Mouse (Mus musculus) cerebellum, adult 11 months (tissue): ENCODE data around the gene Flnc.

Experiments
- DNase-seq: peaks from one replicate; pipeline ENCODE4 v3.0.0; 2022

Flnc gene

GRCm38 (mm10) chr6:29432676-29433037, 399 bp upstream of the Flnc start:
- DNase-seq, result no peak

- no peak for DNase-seq
These were observed 1.0 kb downstream of the Flnc start for GRCm38 (mm10) chr6:29433804-29434795.

- DNase-seq, result no peak
These were observed 2.0 kb downstream of the Flnc start for GRCm38 (mm10) chr6:29434911-29435691.

GRCm38 (mm10) chr6:29435940-29436451, 2.9 kb downstream of the Flnc start:
- no peak for DNase-seq

GRCm38 (mm10) chr6:29436461-29436934, 3.4 kb downstream of the Flnc start:
- DNase-seq, result no peak

GRCm38 (mm10) chr6:29439251-29439650, 6.2 kb downstream of the Flnc start:
- DNase-seq, result no peak

- no peak for DNase-seq
These were observed 6.7 kb downstream of the Flnc start for GRCm38 (mm10) chr6:29439789-29440188.

GRCm38 (mm10) chr6:29444773-29445172, 11.7 kb downstream of the Flnc start:
- DNase-seq, result no peak

- DNase-seq, result no peak
These were observed 12.3 kb downstream of the Flnc start for GRCm38 (mm10) chr6:29445354-29445753.

GRCm38 (mm10) chr6:29449858-29450257, 16.8 kb downstream of the Flnc start:
- no peak for DNase-seq

- DNase-seq, result no peak
These were observed 17.6 kb downstream of the Flnc start for GRCm38 (mm10) chr6:29450667-29451066.

- no peak for DNase-seq
These were observed 28.4 kb downstream of the Flnc start for GRCm38 (mm10) chr6:29461502-29461901.

GRCm38 (mm10) chr6:29463388-29463787, 30.3 kb downstream of the Flnc start:
- DNase-seq, result no peak

- DNase-seq, result peak; percentile 91
These were observed 34.7 kb downstream of the Flnc start, which contains the start of gene Atp6v1f for GRCm38 (mm10) chr6:29467583-29468354. Gene Atp6v1f (plus strand): TSS chr6:29467718.

- DNase-seq, result no peak
These were observed 35.8 kb downstream of the Flnc start for GRCm38 (mm10) chr6:29468851-29469250.

GRCm38 (mm10) chr6:29471137-29471536, 38.1 kb downstream of the Flnc start, which contains the start of gene Atp6v1fnb:
Gene Atp6v1fnb (plus strand): TSS chr6:29471437.
- no peak for DNase-seq

GRCm38 (mm10) chr6:29473941-29474691, 41.1 kb downstream of the Flnc start:
- peak; percentile 40 for DNase-seq

GRCm38 (mm10) chr6:29474736-29475135, 41.7 kb downstream of the Flnc start:
- DNase-seq, result no peak

- DNase-seq, result no peak
These were observed 49.6 kb downstream of the Flnc start for GRCm38 (mm10) chr6:29482691-29483090.

- peak; percentile 30 for DNase-seq
These were observed 51.9 kb downstream of the Flnc start for GRCm38 (mm10) chr6:29484716-29485559.

- DNase-seq, result no peak
These were observed 52.9 kb downstream of the Flnc start for GRCm38 (mm10) chr6:29485951-29486350.
